10 mouse cellular contexts compared by ENCODE assay signal in the genomic region with DNA sequence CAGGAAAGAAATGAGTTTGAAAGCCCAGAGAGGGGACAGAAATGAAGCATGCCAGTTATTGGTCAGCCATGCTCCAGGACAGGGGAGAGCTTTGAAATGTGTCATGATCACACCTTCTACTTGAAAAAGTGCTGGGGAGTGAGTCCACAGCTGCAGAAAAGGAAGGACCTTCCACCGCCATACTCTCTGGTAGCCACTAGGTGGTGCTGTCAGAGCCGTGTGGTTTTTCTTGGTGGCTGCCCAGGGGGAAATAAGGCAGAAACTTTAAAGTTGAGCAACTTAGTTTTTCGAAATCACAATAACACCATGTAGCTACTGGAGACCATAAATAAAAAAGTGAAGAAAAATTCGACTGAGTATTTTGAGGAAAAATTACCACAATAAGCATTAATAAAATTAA. TPM values are rescaled to one million over a fixed set of nuclear protein-coding genes. Genes with fewer than 3 reads are reported as not detected.
DNase-seq lines count a peak whose midpoint lies in the region; ATAC-seq and TF ChIP-seq lines count a peak whose summit lies in the region.
"Had no signal": no experiment of that assay in that cellular context is flagged by ENCODE, and none has a peak within 500 bp of the region (broad histone marks: within the 10 kb centered on the region; RNA-seq: fewer than 3 reads in every experiment).

No protein-coding gene starts in this region.

- TF ChIP-seq POLR2A in bone marrow, adult 2 months (IDR thresholded peaks at IDR 0.05; ENCODE audit: borderline replicate concordance, control insufficient read depth, low read depth, low read length): no peak

- no peak overlapping the region for H3K9ac ChIP-seq in midbrain, embryonic 11.5 days (ENCODE audit: low read length)
- no peak overlapping the region for H3K9ac ChIP-seq in midbrain, embryonic 16.5 days (ENCODE audit: low read depth, low read length)
- H3K9ac ChIP-seq in limb, embryonic 11.5 days (ENCODE audit: low read length): no peak overlapping the region
- H3K9ac ChIP-seq: hindbrain, embryonic 15.5 days had no signal

- no peaks in the 10 kb centered on the region for H3K27me3 ChIP-seq in midbrain, embryonic 11.5 days (ENCODE audit: control insufficient read depth, insufficient read depth, low read length)
- no peaks in the 10 kb centered on the region for H3K27me3 ChIP-seq in midbrain, embryonic 16.5 days (ENCODE audit: control insufficient read depth, insufficient read depth, low read depth, low read length)
- no peaks in the 10 kb centered on the region for H3K27me3 ChIP-seq in limb, embryonic 11.5 days (ENCODE audit: control insufficient read depth, insufficient read depth, low read length)
- H3K27me3 ChIP-seq: hindbrain, embryonic 15.5 days had no signal

- TF ChIP-seq CTCF in bone marrow, adult 2 months (IDR thresholded peaks at IDR 0.05; ENCODE audit: control insufficient read depth, insufficient read depth, low read length): peak; percentile 88

- 20% methylated on average over 4 of the region's 4 CpGs for whole genome bisulfite sequencing in midbrain, embryonic 11.5 days
- 19% methylated on average over 4 of the region's 4 CpGs for WGBS in midbrain, embryonic 16.5 days
- WGBS in bone marrow, adult 2 months: 3% methylated on average over 4 of the region's 4 CpGs
- WGBS in limb, embryonic 11.5 days: 18% methylated on average over 4 of the region's 4 CpGs

- no peak overlapping the region for H3K27ac ChIP-seq in midbrain, embryonic 11.5 days (ENCODE audit: low read depth, low read length)
- no peak overlapping the region for H3K27ac ChIP-seq in midbrain, embryonic 16.5 days (ENCODE audit: low read length)
- H3K27ac ChIP-seq in bone marrow, adult 2 months (ENCODE audit: control insufficient read depth, insufficient read depth, low read depth, low read length, poor library complexity): no peak overlapping the region
- H3K27ac ChIP-seq in limb, embryonic 11.5 days (replicated peaks; ENCODE audit: low read depth, low read length): no peak overlapping the region
- H3K27ac ChIP-seq: hindbrain, embryonic 15.5 days had no signal

- no peak overlapping the region for H3K4me2 ChIP-seq in midbrain, embryonic 11.5 days
- H3K4me2 ChIP-seq in midbrain, embryonic 16.5 days (ENCODE audit: low read length): no peak overlapping the region
- no peak overlapping the region for H3K4me2 ChIP-seq in limb, embryonic 11.5 days (ENCODE audit: low read depth, severe bottlenecking)
- H3K4me2 ChIP-seq: hindbrain, embryonic 15.5 days had no signal

- H3K36me3 ChIP-seq in midbrain, embryonic 11.5 days (ENCODE audit: control insufficient read depth, insufficient read depth, low read length): no peaks in the 10 kb centered on the region
- no peaks in the 10 kb centered on the region for H3K36me3 ChIP-seq in midbrain, embryonic 16.5 days (ENCODE audit: control insufficient read depth, insufficient read depth, low read length)
- H3K36me3 ChIP-seq in limb, embryonic 11.5 days (ENCODE audit: control insufficient read depth, insufficient read depth, low read length): no peaks in the 10 kb centered on the region
- H3K36me3 ChIP-seq: G1E; hindbrain, embryonic 15.5 days had no signal

- peaks cover 4% of the 10 kb centered on the region for H3K9me3 ChIP-seq in midbrain, embryonic 11.5 days (ENCODE audit: control insufficient read depth, low read length)
- H3K9me3 ChIP-seq in midbrain, embryonic 16.5 days (replicated peaks; ENCODE audit: control insufficient read depth, low read length, poor library complexity, severe bottlenecking): peaks cover 12% of the 10 kb centered on the region
- H3K9me3 ChIP-seq in limb, embryonic 11.5 days (ENCODE audit: control insufficient read depth, low read length): peaks cover 6% of the 10 kb centered on the region

- 0 out of 2 replicates have a peak, but pooled peaks cover 2% of the 10 kb centered on the region for H3K4me1 ChIP-seq in midbrain, embryonic 11.5 days (ENCODE audit: control insufficient read depth, insufficient read depth, low read length)
- peaks cover 2% of the 10 kb centered on the region; the same call in 1 of the 2 replicates for H3K4me1 ChIP-seq in midbrain, embryonic 16.5 days (ENCODE audit: control insufficient read depth, insufficient read depth, low read length)
- H3K4me1 ChIP-seq in bone marrow, adult 2 months (ENCODE audit: control insufficient read depth, insufficient read depth, low read length): no peaks in the 10 kb centered on the region
- H3K4me1 ChIP-seq in limb, embryonic 11.5 days (ENCODE audit: control insufficient read depth, insufficient read depth, low read length): no peaks in the 10 kb centered on the region

- ATAC-seq in midbrain, embryonic 11.5 days (ENCODE audit: low FRiP score): no peak
- no peak for ATAC-seq in midbrain, embryonic 16.5 days
- ATAC-seq in limb, embryonic 11.5 days (ENCODE audit: insufficient number of reproducible peaks, low FRiP score, low TSS enrichment, low read depth): no peak

- no peak overlapping the region for H3K4me3 ChIP-seq in midbrain, embryonic 11.5 days (ENCODE audit: low read depth, low read length)
- no peak overlapping the region for H3K4me3 ChIP-seq in midbrain, embryonic 16.5 days (ENCODE audit: low read depth, low read length)
- no peak overlapping the region for H3K4me3 ChIP-seq in bone marrow, adult 2 months (replicated peaks; ENCODE audit: control insufficient read depth, low read depth, low read length)
- H3K4me3 ChIP-seq in limb, embryonic 11.5 days (ENCODE audit: low read depth, low read length): no peak overlapping the region
- H3K4me3 ChIP-seq: hindbrain, embryonic 15.5 days had no signal

- DNase-seq in cerebellum, adult 8-10 months: peak; percentile 9
- DNase-seq in cerebellum, adult 11-12 months: no peak
- DNase-seq in midbrain, embryonic 11.5 days (ENCODE audit: low spot score, missing footprints): peak; percentile 89
- DNase-seq in frontal cortex, postnatal 36 days (ENCODE audit: low spot score in 2 of 2): peak; percentile 34 to 39
- DNase-seq in limb, embryonic 11.5 days (ENCODE audit: low spot score): peak; percentile 69
- peak; percentile 10 for DNase-seq in skeletal muscle tissue, adult 2 months (ENCODE audit: low read depth, low spot score)

RNA-seq across cellular contexts. Expression of gene Gm12689, which starts 3.0 kb away (rescaled TPM):
- 0.33 TPM in 1 of 2 replicates, not detected in the other for polyA plus RNA-seq in midbrain, embryonic 11.5 days (2014; fragmentation: Nextera tagmentation; extraction: Ambion mirVana)
- polyA plus RNA-seq in midbrain, embryonic 16.5 days (2015; fragmentation: Nextera tagmentation; extraction: Ambion mirVana): 0.44 and 0.46 TPM in 2 replicates
- 1.4 and 2.6 TPM in 2 replicates for polyA plus RNA-seq in bone marrow, adult 2 months (2011; ENCODE audit: insufficient read depth, insufficient read length, low replicate concordance, missing spikeins)
- 0.25 TPM in 1 of 2 replicates, not detected in the other for polyA plus RNA-seq in limb, embryonic 11.5 days (2014; fragmentation: Nextera tagmentation; extraction: Ambion mirVana)
- polyA plus RNA-seq: G1E had no signal
